Mouse (Mus musculus) heart, adult 8-10 months (tissue): ENCODE results near the gene Ctdspl2. TPM values are rescaled to one million over a fixed set of nuclear protein-coding genes. Genes with fewer than 3 reads are reported as not detected.

Experiments used
- DNase-seq: peaks from one replicate; pipeline ENCODE4 v3.0.0; 2022; ENCODE audit warnings: low spot score
- microRNA-seq: library from miRNA; unstranded; fragments of <30 nt; microRNA quantifications from one replicate; pipeline ENCODE4 v1.2.0, GENCODE M21; 2022
- total RNA-seq, 4 experiments: library from RNA; stranded (reverse); gene quantifications; 2 replicates each; pipeline ENCODE4 v1.2.4; 2022

Gene Ctdspl2
- total RNA-seq, 4 experiments from 2014 or later = 8.5 to 14.5 (median 11.3) TPM

- DNase-seq = no peak
Measured at GRCm38 (mm10) chr2:122059365-122060115, 103.7 kb downstream of the Ctdspl2 start.

Small RNA genes lying within 50 kb of the gene (microRNA-seq; reads per million reads assigned to microRNA genes)
- gene Gm47314 = not detected

Other genes starting within 250 kb of the Ctdspl2 start
- gene Frmd5, start 148.9 kb upstream of the Ctdspl2 start, total RNA-seq = 100 to 1,000 TPM in 3 of 4 experiments, 10 to 100 TPM in 1; 86.6 to 189 (median 156) TPM
- 10 to 100 TPM in 3 of 4 experiments, 1 to 10 TPM in 1; 8.7 to 11.5 (median 10.5) TPM for gene Casc4, start 89.0 kb upstream of the Ctdspl2 start, total RNA-seq
- gene Mageb3, start 91 bp downstream of the Ctdspl2 start, total RNA-seq = not detected
- gene Eif3j1, start 72.5 kb downstream of the Ctdspl2 start, total RNA-seq = 10 to 100 TPM; 22.2 to 24.9 (median 23.2) TPM
- 10 to 100 TPM; 10.8 to 11.7 (median 11.6) TPM for gene Spg11, start 162.4 kb downstream of the Ctdspl2 start, total RNA-seq
- 100 to 1,000 TPM; 199 to 255 (median 220) TPM for gene B2m, start 191.7 kb downstream of the Ctdspl2 start, total RNA-seq
- gene Trim69, start 204.7 kb downstream of the Ctdspl2 start, total RNA-seq = under 1 TPM in 1 of 4 experiments, not detected in 3; 0.22 TPM
- gene Patl2, start 230.2 kb downstream of the Ctdspl2 start, total RNA-seq = not detected
- not detected for gene Terb2, start 230.3 kb downstream of the Ctdspl2 start, total RNA-seq